12 mouse cellular contexts compared by ENCODE assay signal in the genomic region with DNA sequence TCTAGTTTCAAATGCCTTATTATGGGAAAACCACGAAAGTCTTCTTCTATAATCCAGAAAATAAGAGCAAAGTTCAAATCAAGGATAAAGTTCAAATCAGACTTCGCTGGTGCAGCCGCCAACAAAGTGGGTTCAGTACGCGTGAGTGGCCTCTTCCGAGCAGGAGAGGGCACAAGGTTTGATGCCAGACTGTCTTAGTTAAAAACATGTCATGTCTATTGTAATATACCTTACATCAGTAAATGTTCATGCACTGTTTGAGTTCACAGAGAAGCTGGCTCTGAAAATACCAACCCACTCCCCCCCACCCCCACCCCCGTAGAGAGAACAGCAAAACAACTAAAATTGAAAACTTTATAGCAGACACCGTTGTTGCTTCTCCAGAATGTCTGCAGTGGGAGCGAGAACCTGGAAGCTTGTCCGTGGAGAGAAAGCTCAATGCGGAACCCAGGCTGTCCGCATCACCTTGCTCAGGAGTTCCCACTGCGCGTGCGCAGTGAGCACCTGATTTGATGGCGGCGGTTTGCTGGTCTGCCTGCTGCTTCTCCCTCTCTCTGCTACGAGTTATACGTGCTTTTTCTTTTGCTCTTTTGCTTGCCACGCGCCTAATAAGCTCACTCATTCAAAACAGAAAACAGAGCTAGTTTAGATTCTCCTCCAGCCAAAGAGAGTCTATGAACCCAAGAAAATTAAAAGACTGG.
"Had no signal": no experiment of that assay in that cellular context is flagged by ENCODE, and none has a peak within 500 bp of the region (broad histone marks: within the 10 kb centered on the region; RNA-seq: fewer than 3 reads in every experiment).

No protein-coding gene starts in this region.

- H3K27me3 ChIP-seq: limb, embryonic 13.5 days; neural tube, embryonic 12.5 days; stomach, embryonic 15.5 days had no signal

- H3K9me3 ChIP-seq: limb, embryonic 13.5 days; neural tube, embryonic 12.5 days; stomach, embryonic 15.5 days had no signal

- ATAC-seq: intestine, postnatal 0 days had no signal

- H3K9ac ChIP-seq: limb, embryonic 13.5 days; liver, embryonic 14.5 days; neural tube, embryonic 12.5 days; stomach, embryonic 15.5 days had no signal

- H3K4me2 ChIP-seq: limb, embryonic 13.5 days; neural tube, embryonic 12.5 days; stomach, embryonic 15.5 days had no signal

- DNase-seq: kidney, adult 8-10 months; kidney, postnatal 25 days; left cerebral cortex, postnatal 4 days; lung, adult 18-20 months; midbrain, embryonic 14.5 days; right cerebral cortex, postnatal 14 days had no signal

- H3K4me1 ChIP-seq: stomach, embryonic 15.5 days had no signal

- H3K36me3 ChIP-seq: limb, embryonic 13.5 days; neural tube, embryonic 12.5 days; stomach, embryonic 15.5 days had no signal

- H3K27ac ChIP-seq: limb, embryonic 13.5 days; liver, embryonic 14.5 days; neural tube, embryonic 12.5 days; stomach, embryonic 15.5 days had no signal

- H3K4me3 ChIP-seq: limb, embryonic 13.5 days; myocyte; neural tube, embryonic 12.5 days; stomach, embryonic 15.5 days had no signal
